Mouse (Mus musculus): ENCODE measurements at regions not wholly inside any gene's neighbourhood (a gene's known extent, or its start where the extent isn't known, plus 50 kb on each side); places are given as distances from the start of the nearest gene placed in this dataset.

- DNase-seq (ENCODE audit: low spot score in 2 of 2) = no peak
Observed at GRCm38 (mm10) chr1:165086131-165086530, 74.4 kb downstream of the Tbx19 start.

GRCm38 (mm10) chr1:165084753-165085152 is 75.8 kb downstream of the Tbx19 start:
- DNase-seq (ENCODE audit: low spot score in 2 of 2) = no peak

- no peak for DNase-seq (ENCODE audit: low spot score in 2 of 2)
Observed at GRCm38 (mm10) chr1:165084179-165084578, 76.4 kb downstream of the Tbx19 start.

- no peak for DNase-seq (ENCODE audit: low spot score in 2 of 2)
Observed at GRCm38 (mm10) chr1:165080351-165080750, 80.2 kb downstream of the Tbx19 start.

GRCm38 (mm10) chr1:165077313-165077712 is 83.3 kb downstream of the Tbx19 start:
- no peak for DNase-seq (ENCODE audit: low spot score in 2 of 2)

- DNase-seq (ENCODE audit: low spot score in 2 of 2) = no peak
Observed at GRCm38 (mm10) chr1:165075301-165076082, 85.1 kb downstream of the Tbx19 start.

GRCm38 (mm10) chr1:165071831-165072491 is 88.6 kb downstream of the Tbx19 start:
- DNase-seq (ENCODE audit: low spot score in 2 of 2) = no peak

GRCm38 (mm10) chr1:165064981-165065380 is 95.6 kb downstream of the Tbx19 start:
- DNase-seq (ENCODE audit: low spot score in 2 of 2) = no peak

GRCm38 (mm10) chr1:165062813-165063492 is 97.6 kb downstream of the Tbx19 start:
- no peak for DNase-seq (ENCODE audit: low spot score in 2 of 2)

GRCm38 (mm10) chr1:165061420-165061819 is 99.2 kb downstream of the Tbx19 start:
- no peak for DNase-seq (ENCODE audit: low spot score in 2 of 2)

GRCm38 (mm10) chr1:165054245-165054644 is 106.3 kb downstream of the Tbx19 start:
- DNase-seq (ENCODE audit: low spot score in 2 of 2) = no peak

GRCm38 (mm10) chr1:165051294-165051693 is 109.3 kb downstream of the Tbx19 start:
- DNase-seq (ENCODE audit: low spot score in 2 of 2) = no peak

GRCm38 (mm10) chr1:165050176-165050575 is 110.4 kb downstream of the Tbx19 start:
- no peak for DNase-seq (ENCODE audit: low spot score in 2 of 2)

GRCm38 (mm10) chr1:165046637-165047036 is 111.3 kb upstream of the Xcl1 start:
- no peak for DNase-seq (ENCODE audit: low spot score in 2 of 2)

- no peak for DNase-seq (ENCODE audit: low spot score in 2 of 2)
Observed at GRCm38 (mm10) chr1:165046056-165046455, 110.7 kb upstream of the Xcl1 start.

- DNase-seq (ENCODE audit: low spot score in 2 of 2) = no peak
Observed at GRCm38 (mm10) chr1:165043361-165043760, 108.0 kb upstream of the Xcl1 start.

GRCm38 (mm10) chr1:165042105-165042504 is 106.8 kb upstream of the Xcl1 start:
- DNase-seq (ENCODE audit: low spot score in 2 of 2) = no peak

GRCm38 (mm10) chr1:165036631-165037030 is 101.3 kb upstream of the Xcl1 start:
- DNase-seq (ENCODE audit: low spot score in 2 of 2) = no peak

- DNase-seq (ENCODE audit: low spot score in 2 of 2) = no peak
Observed at GRCm38 (mm10) chr1:165035618-165036017, 100.3 kb upstream of the Xcl1 start.

- no peak for DNase-seq (ENCODE audit: low spot score in 2 of 2)
Observed at GRCm38 (mm10) chr1:165020960-165021563, 85.7 kb upstream of the Xcl1 start.

- DNase-seq (ENCODE audit: low spot score in 2 of 2) = no peak
Observed at GRCm38 (mm10) chr1:165018692-165019309, 83.5 kb upstream of the Xcl1 start.

- DNase-seq (ENCODE audit: low spot score in 2 of 2) = no peak
Observed at GRCm38 (mm10) chr1:165018236-165018635, 82.9 kb upstream of the Xcl1 start.
